Mouse (Mus musculus): ENCODE results near the gene Tll2. TPM values are rescaled to one million over a fixed set of nuclear protein-coding genes. Genes with fewer than 3 reads are reported as not detected.

Tll2 gene
- total RNA-seq, 2 experiments from 2014 or later: 0.07 to 0.08 TPM

DNA sequence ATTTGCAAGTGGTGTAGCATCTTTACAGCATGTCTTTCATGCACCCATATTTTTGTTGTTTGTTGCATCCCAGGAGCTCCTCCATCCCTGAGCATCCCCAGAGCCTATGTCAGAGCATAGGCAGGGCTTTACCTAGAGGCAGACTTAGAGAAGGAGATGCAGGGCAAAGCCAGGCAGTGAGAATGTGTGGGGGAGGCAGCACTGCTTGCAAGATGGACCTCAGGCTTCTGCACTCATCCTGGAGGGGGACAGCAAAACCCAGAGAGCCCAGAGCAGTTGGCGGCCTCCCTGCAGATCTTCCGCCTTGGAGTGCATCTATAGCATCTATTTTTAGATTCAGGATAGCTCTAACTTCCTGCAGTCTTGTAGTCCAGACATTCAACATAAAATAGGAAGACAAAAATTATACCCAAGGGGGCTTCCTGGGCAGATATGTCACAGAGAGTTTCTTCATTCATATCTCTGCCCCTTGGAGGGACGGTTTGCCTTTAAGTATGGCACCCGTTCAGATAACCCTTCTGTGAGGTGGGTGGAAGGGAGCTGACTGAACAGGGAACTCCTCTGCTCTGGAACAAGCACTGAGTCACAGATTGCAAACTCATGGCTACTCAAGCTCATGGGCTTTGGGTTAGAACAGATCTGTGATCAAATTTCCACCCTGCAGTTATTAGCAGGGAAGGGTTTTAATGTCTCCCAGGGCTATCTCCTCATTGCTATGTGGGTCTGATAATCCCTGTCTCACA is 170.7 kb downstream of the Tll2 start:
- intact Hi-C loops (cut with DNase I): no loop called here
- no peak for DNase-seq

Other genes with a start within 250 kb of the Tll2 start
- 1 to 10 TPM; 1.4 to 1.5 TPM for gene Blnk, start 212.3 kb downstream of the Tll2 start, total RNA-seq (2021)
- gene Dntt, start 177.6 kb downstream of the Tll2 start, total RNA-seq (2021): 1 to 10 TPM in 1 of 2 experiments, not detected in 1; 2.3 TPM
- not detected for gene Opalin, start 129.7 kb downstream of the Tll2 start, total RNA-seq (2021)
- 10 to 100 TPM; 57.8 to 63.3 TPM for gene Tm9sf3, start 57.2 kb upstream of the Tll2 start, total RNA-seq (2021)
- under 1 TPM; 0.61 to 0.69 TPM for gene Pik3ap1, start 178.3 kb upstream of the Tll2 start, total RNA-seq (2021)

All from gastrocnemius, postnatal 36 days (tissue).